Mouse (Mus musculus): Measurements from ENCODE around the gene Ccdc152. TPM values are rescaled to one million over a fixed set of nuclear protein-coding genes. Genes with fewer than 3 reads are reported as not detected.

Gene Ccdc152
- total RNA-seq, 1 experiment, result 0.76 TPM

GRCm38 (mm10) chr15:3232168-3232835, 71.0 kb downstream of the Ccdc152 start:
- no peak overlapping the region for H3K9ac ChIP-seq (ENCODE audit: insufficient read depth, low read depth, low read length, poor library complexity, severe bottlenecking)
- DNase-seq (ENCODE audit: low read depth, low spot score), result no peak
- H3K4me1 ChIP-seq (ENCODE audit: control insufficient read depth in 2 of 2, insufficient read depth in 2 of 2, low read length in 2 of 2, poor library complexity in 1 of 2), result no peaks in the 10 kb centered on the region
- H3K27ac ChIP-seq (ENCODE audit: insufficient read depth, low read depth, low read length, poor library complexity, severe bottlenecking), result no peak overlapping the region
- in situ Hi-C loops (cut with MboI; ENCODE audit: low sequenced_read_pairs in 2 of 2, unreplicated experiment in 2 of 2), result no loop called here
- no peak overlapping the region for H3K4me3 ChIP-seq (ENCODE audit: insufficient read depth in 1 of 2, low read depth in 1 of 2, low read length in 2 of 2, poor library complexity in 1 of 2, severe bottlenecking in 1 of 2)
- no peaks in the 10 kb centered on the region for H3K36me3 ChIP-seq (ENCODE audit: control insufficient read depth, insufficient read depth, low read length, poor library complexity, severe bottlenecking)
- TF ChIP-seq CHD2 (IDR thresholded peaks at IDR 0.05; ENCODE audit: low read depth, low read length) (no peak), HCFC1 (IDR thresholded peaks at IDR 0.05; ENCODE audit: borderline replicate concordance, insufficient read depth, low read length) (no peak), ZNF384 (IDR thresholded peaks at IDR 0.05; ENCODE audit: low read depth, low read length) (no peak), ZC3H11A (IDR thresholded peaks at IDR 0.05; ENCODE audit: borderline replicate concordance, low read depth, low read length) (no peak), MAFK (IDR thresholded peaks at IDR 0.05; ENCODE audit: insufficient read depth, low read depth, low read length) (no peak)
- H3K9me3 ChIP-seq (ENCODE audit: control insufficient read depth, insufficient read depth, low read depth, low read length), result no peaks in the 10 kb centered on the region

GRCm38 (mm10) chr15:3231004-3231403, 72.3 kb downstream of the Ccdc152 start:
- in situ Hi-C loops (cut with MboI; ENCODE audit: low sequenced_read_pairs in 2 of 2, unreplicated experiment in 2 of 2), result no loop called here
- no peak for TF ChIP-seq CHD2 (IDR thresholded peaks at IDR 0.05; ENCODE audit: low read depth, low read length)

More at GRCm38 (mm10) chr15:3231004-3231403, 72.3 kb downstream of the Ccdc152 start:
- no peak overlapping the region for H3K27ac ChIP-seq (ENCODE audit: insufficient read depth, low read depth, low read length, poor library complexity, severe bottlenecking)
- no peak overlapping the region for H3K9ac ChIP-seq (ENCODE audit: insufficient read depth, low read depth, low read length, poor library complexity, severe bottlenecking)
- no peaks in the 10 kb centered on the region for H3K36me3 ChIP-seq (ENCODE audit: control insufficient read depth, insufficient read depth, low read length, poor library complexity, severe bottlenecking)
- H3K4me3 ChIP-seq (ENCODE audit: insufficient read depth in 1 of 2, low read depth in 1 of 2, low read length in 2 of 2, poor library complexity in 1 of 2, severe bottlenecking in 1 of 2), result no peak overlapping the region
- no peaks in the 10 kb centered on the region for H3K9me3 ChIP-seq (ENCODE audit: control insufficient read depth, insufficient read depth, low read depth, low read length)
- no peaks in the 10 kb centered on the region for H3K4me1 ChIP-seq (ENCODE audit: control insufficient read depth in 2 of 2, insufficient read depth in 2 of 2, low read length in 2 of 2, poor library complexity in 1 of 2)
- DNase-seq (ENCODE audit: low read depth, low spot score), result no peak

Other genes with a start within 250 kb of the Ccdc152 start
- gene Selenop, start 35.0 kb downstream of the Ccdc152 start, total RNA-seq (2012; rRNA removed), result 16.5 and 21.0 TPM in 2 replicates

All from ES-E14 (cell line).